Mouse (Mus musculus): ENCODE data around the gene Acap1. TPM values are rescaled to one million over a fixed set of nuclear protein-coding genes. Genes with fewer than 3 reads are reported as not detected.

The Acap1 gene
- total RNA-seq, 1 experiment from 2014 or later, result 245 TPM

GRCm38 (mm10) chr11:69910781-69911560, 15.6 kb upstream of the Acap1 start:
- no peak for ATAC-seq (ENCODE audit: extremely low read depth, insufficient number of reproducible peaks, low FRiP score, poor library complexity, severe bottlenecking)

DNA sequence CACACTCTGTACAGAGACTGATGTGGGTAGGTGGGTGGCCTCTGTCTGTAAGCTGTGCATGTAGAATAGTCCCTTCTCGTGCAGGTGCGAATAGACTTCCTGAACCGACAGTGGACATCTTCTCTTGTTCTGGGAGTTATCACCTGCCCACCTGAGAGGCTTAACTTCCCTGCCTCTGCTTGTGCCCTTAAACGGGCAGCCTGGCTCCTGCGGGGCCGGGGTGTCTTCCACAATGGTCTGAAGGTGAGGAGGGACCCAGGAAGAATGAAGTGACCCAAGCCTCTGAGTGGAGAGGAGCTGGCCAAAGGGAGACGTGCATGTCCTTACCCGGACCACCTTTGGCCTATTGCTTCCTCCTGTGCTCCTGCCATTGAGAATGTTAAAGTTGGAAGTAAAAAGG, 14.8 kb upstream of the Acap1 start:
- no peak for ATAC-seq (ENCODE audit: extremely low read depth, insufficient number of reproducible peaks, low FRiP score, poor library complexity, severe bottlenecking)

DNA sequence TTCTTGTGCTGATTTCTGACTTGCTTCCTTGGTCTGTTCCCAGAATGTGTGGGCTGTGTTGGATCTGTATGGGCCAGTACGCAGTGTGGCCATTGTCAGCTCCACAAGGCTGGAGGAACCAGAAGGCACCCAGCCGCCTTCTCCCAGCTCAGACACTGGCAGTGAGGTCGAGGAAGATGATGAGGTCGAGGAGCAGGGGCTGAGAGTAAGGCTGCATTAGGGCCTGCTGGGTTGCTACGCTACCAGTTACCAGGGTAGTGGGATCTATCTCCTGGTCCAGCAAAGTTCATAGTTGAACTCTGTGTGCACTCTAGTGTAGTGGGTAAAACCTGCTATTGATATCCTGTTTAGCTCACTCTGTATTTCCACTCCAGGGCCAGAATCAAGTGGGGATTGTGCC, 13.8 kb upstream of the Acap1 start:
- no peak for ATAC-seq (ENCODE audit: extremely low read depth, insufficient number of reproducible peaks, low FRiP score, poor library complexity, severe bottlenecking)

DNA sequence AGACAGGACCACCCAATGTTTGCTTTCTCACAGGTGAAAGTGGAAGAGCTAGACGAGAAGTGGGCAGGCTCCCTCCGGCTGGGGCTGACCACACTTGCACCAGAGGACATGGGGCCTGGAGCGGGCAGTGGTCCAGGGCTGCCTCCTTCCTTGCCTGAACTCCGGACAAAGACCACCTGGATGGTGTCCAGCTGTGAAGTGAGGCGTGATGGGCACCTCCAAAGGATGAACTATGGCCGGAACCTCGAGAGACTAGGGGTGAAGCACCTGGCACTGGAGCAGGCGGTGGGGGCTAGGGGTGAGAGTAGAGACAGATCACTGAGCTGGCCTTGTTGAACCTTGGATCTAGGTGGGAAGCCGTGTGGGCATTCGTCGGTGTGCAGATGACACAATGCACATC, 13.3 kb upstream of the Acap1 start:
- no peak for ATAC-seq (ENCODE audit: extremely low read depth, insufficient number of reproducible peaks, low FRiP score, poor library complexity, severe bottlenecking)

- ATAC-seq (ENCODE audit: extremely low read depth, insufficient number of reproducible peaks, low FRiP score, poor library complexity, severe bottlenecking), result no peak
Observed at GRCm38 (mm10) chr11:69904311-69904710, 9.0 kb upstream of the Acap1 start.

- ATAC-seq (ENCODE audit: extremely low read depth, insufficient number of reproducible peaks, low FRiP score, poor library complexity, severe bottlenecking), result no peak
Observed at GRCm38 (mm10) chr11:69902972-69903371, 7.6 kb upstream of the Acap1 start.

GRCm38 (mm10) chr11:69901993-69902392, 6.7 kb upstream of the Acap1 start:
- no peak for ATAC-seq (ENCODE audit: extremely low read depth, insufficient number of reproducible peaks, low FRiP score, poor library complexity, severe bottlenecking)

DNA sequence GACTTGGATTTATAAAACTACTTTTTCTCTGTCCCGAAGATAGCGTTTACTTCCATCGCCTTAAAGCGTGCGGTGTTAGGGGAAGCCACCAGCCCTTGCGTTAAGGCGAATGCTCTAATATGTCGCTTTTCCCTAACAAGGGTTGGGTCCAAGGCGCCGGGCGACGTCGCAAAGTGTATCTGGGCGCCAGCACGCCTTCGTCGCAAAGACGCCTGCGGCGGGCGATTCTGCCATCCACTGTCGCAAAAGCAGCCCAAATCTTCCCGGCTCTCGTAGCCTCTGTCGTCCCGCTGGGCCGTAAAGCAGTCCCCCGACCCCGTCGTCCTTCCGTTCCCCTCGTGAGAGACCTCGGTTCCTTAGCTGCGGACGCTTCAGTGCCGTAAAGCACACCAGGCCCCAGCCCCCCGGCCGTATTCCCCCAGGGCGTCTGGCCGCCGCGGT, 6.1 kb upstream of the Acap1 start:
- ATAC-seq (ENCODE audit: extremely low read depth, insufficient number of reproducible peaks, low FRiP score, poor library complexity, severe bottlenecking), result peak; percentile 75

- peak; percentile 86 for ATAC-seq (ENCODE audit: extremely low read depth, insufficient number of reproducible peaks, low FRiP score, poor library complexity, severe bottlenecking)
Observed at GRCm38 (mm10) chr11:69900471-69901405, 5.4 kb upstream of the Acap1 start, which contains the start of the genes 2810408A11Rik and Neurl4. Gene 2810408A11Rik (minus strand): TSS chr11:69900987. Gene Neurl4 (plus strand): TSS chr11:69901072.

DNA sequence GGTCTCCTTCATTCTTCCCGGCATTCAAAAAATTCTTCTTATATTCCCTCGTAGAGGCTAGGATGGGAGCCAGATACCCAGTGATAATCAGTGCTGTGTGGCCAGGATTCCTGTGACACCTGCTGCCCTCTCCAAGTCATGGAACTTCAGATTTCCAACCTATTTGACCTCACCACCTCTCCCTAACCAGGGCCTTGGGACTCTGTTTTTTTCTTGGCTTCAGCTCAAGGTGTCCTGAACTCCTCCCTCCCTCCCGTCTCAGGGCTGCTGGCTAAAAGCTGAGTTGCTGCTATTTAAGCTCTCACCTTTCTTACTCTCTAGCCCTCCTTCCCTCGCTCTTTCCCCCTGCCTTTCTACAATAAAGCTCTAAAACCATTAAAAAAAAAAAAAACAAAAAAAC, 4.5 kb upstream of the Acap1 start:
- ATAC-seq (ENCODE audit: extremely low read depth, insufficient number of reproducible peaks, low FRiP score, poor library complexity, severe bottlenecking), result no peak

- peak; percentile 87 for ATAC-seq (ENCODE audit: extremely low read depth, insufficient number of reproducible peaks, low FRiP score, poor library complexity, severe bottlenecking)
Observed at GRCm38 (mm10) chr11:69894671-69895070, 668 bp downstream of the Acap1 start.

- ATAC-seq (ENCODE audit: extremely low read depth, insufficient number of reproducible peaks, low FRiP score, poor library complexity, severe bottlenecking), result no peak
Observed at GRCm38 (mm10) chr11:69891482-69891881, 3.9 kb downstream of the Acap1 start.

GRCm38 (mm10) chr11:69886907-69887635, 8.3 kb downstream of the Acap1 start:
- no peak for ATAC-seq (ENCODE audit: extremely low read depth, insufficient number of reproducible peaks, low FRiP score, poor library complexity, severe bottlenecking)

GRCm38 (mm10) chr11:69884663-69885062, 10.7 kb downstream of the Acap1 start:
- ATAC-seq (ENCODE audit: extremely low read depth, insufficient number of reproducible peaks, low FRiP score, poor library complexity, severe bottlenecking), result no peak

DNA sequence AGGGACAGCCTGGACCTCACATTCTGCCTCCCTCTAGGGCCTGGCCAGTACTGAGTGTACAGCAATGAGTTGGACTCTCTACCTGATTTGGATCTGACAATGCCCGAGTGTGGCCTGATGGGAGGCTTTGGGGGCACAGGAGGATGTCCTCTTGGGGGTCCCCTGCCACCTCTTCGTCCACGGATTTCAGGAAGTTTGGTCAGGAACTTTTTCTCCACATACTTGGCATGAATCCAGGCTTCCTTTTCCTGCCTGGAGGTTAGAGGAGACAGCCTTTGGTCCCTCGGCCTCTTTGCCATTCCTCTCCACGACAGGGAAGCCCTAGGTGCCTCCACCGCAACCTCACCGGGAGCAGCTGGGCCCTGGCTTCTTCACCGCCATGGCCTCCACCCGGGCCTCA, 11.1 kb downstream of the Acap1 start:
- ATAC-seq (ENCODE audit: extremely low read depth, insufficient number of reproducible peaks, low FRiP score, poor library complexity, severe bottlenecking), result no peak

DNA sequence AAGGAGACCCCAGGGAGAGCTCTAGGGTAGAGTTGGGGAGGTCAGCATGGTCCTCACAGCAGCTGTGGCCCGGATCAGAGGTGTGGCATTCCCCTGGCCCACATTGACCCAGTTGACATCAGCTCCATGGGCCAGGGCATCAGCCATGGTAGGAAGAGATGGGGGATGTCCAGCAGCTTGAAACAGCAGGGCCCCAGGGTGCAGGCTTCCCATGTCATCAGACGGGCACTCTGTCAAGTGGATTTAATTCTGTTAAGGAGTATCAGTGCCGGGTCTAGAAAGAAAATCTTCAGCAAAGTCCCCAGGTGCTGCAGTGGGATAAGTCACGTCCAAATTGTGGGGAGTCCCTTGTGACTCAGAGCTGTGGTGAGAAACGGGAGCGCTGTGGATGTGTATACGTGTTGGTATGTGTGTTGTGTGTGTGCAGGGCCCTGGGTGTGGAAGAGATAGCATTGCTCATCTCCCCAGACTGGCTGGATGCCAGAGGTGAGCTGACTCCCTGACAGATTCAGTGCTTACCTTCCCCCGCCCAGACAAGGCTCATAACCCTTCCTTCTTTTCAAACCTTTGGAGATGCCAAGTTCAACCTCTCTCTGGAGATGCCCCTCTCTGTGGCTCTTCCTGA, 11.7 kb downstream of the Acap1 start:
- no peak for ATAC-seq (ENCODE audit: extremely low read depth, insufficient number of reproducible peaks, low FRiP score, poor library complexity, severe bottlenecking)

DNA sequence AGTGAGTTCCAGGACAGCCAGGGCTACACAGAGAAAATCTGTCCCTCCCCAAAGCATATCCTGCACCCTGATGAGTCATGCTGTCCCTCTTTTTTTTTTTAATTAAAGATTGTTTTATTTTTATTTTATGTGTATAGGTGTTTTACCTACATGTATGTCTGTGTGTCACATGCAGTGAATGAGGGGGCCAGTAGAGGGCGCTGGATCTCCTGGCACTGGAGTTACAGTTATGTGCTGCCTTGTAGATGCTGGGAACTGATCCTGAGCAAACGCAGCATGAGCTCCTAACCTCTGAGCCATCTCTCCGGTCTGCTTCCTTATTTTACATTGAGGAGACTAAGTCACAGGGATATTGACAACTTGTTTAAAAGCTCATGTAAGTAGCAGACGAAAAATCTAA, 12.3 kb downstream of the Acap1 start:
- no peak for ATAC-seq (ENCODE audit: extremely low read depth, insufficient number of reproducible peaks, low FRiP score, poor library complexity, severe bottlenecking)

- ATAC-seq (ENCODE audit: extremely low read depth, insufficient number of reproducible peaks, low FRiP score, poor library complexity, severe bottlenecking), result no peak
Observed at GRCm38 (mm10) chr11:69881787-69882670, 13.3 kb downstream of the Acap1 start.
